Mouse (Mus musculus) right cerebral cortex, adult 2 months (tissue): ENCODE measurements at regions not wholly inside any gene's neighbourhood (a gene's known extent, or its start where the extent isn't known, plus 50 kb on each side); places are given as distances from the start of the nearest gene placed in this dataset.

Source experiments
- DNase-seq, 2 experiments: peaks; one replicate each; pipeline ENCODE4 v3.0.0; 2021 to 2022; ENCODE audit warnings: low spot score in 2 of 2

DNA sequence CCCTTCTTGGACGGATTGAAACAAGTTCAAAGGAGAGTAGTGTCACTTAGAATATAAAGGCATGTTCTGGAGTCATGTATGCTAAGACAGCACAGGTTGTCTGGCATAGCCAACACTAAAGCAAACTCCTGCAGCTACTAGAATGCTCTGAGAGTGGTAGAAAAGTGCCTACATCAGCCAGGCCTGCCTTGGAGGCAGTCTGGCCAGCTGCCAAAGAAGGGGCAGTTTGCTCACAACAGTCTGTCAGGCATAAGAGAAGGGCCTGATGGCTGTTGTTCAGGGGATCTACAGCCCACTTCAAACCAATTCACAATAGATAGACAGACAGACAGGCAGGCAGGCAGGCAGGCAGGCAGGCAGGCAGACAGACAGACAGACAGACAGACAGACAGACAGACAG, 136.5 kb upstream of the Dap start:
- DNase-seq, result no peak

DNA sequence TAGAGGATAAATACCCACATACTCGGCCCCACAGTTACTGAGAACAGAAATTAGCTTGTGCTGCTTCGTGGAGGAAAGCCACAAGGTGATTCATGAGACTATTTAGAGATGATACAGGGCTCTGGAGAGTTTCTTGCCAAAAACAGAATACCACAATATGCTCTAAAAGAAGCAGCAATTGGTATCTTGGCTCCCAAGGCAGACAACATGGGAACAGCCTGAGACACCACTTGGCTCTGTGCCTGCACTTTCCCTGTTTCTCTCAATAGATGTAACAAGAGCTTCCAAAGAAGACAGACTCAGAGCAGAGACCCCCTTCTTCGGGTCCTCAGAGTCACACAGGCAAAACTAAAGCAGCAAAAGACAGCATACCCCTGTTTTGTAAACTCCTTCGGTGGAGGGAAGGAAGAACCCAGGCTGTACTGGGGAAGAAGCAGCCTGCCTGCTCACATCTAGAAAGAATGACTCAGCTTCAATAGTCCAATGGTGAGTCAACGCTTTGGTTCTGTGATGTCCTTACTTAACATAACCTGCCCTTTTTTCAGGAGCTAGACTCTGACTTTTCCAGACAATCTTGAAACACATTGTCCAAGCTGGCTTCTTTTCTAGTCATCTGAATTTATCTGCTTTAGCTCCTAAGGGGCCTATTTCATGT, 132.1 kb upstream of the Dap start:
- DNase-seq, result peak; percentile 80 to 88

DNA sequence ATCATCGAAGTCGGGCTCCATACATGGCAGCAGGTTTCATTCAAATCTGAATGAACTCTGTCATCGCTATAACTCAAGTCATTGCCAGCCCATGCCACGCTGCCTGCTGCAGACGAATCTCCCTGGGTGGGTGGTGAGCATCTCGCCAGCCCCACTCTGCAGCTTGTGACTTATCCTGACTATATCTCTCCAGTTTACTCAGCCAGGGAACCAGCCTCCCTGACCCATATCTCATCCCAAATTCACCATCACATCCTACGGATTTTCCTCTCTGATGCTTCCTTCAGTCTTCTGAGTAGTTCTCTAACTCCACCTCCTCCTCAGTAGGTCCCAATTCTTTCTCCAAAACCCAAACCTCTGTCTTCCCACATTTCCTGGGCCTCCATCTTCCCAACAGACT, 127.9 kb upstream of the Dap start:
- no peak for DNase-seq

DNA sequence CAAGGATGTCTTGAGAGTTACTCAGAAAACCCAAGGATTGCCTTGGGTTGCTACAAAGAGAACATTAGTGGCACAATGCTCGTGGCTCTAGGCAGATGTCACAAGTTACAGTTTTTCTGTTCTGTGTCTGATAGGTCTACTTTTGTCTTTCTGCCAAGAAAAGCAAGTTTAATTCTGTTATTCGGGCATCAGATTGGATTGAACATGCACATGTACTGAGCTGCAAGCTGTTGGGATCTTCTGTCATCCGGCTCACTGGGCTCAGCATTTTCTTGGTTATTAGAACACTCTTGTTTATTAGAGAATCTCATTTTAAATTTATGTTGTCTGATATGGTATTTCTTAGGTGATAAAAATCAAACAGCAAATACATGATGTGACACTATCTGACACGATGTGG, 126.8 kb upstream of the Dap start:
- DNase-seq, result no peak

DNA sequence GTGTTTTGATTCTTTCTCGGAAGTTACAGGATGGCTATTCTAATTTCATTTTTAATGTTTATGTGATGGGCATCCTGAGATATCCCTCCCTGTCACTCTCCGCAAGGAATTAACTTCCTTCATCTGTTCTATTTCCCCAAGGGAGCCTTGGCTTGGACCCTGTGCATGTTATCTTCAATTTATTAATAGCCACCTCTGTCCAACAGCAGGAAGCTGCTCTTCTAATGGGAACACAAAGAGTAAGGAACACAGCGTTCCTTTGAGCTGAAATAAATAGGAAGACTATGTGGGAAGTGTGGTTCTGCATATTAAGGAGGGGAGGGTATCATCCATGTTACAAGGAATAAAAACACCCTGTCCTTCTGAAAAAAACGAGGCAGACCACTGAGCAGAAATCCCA, 119.4 kb upstream of the Dap start:
- DNase-seq, result no peak

DNA sequence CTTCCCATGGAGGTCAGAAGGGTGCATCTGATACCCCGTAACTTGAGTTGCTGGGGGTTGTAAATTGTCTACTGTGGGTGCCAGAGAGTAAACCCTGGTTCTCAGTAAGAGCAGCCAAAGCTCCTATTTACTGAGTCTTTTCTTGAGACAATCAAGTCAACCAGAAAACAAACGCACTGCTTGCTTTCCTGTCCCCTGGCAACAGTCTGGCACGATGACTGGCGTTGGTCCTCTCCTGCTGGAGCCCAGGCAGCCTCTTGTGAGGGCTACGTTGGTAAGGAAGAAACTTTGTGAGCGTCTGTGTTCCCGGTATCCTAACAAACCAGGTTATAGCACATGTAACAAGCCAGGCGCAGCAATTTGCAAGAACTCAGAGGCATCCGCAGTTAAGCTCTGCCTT, 117.2 kb upstream of the Dap start:
- DNase-seq, result no peak

DNA sequence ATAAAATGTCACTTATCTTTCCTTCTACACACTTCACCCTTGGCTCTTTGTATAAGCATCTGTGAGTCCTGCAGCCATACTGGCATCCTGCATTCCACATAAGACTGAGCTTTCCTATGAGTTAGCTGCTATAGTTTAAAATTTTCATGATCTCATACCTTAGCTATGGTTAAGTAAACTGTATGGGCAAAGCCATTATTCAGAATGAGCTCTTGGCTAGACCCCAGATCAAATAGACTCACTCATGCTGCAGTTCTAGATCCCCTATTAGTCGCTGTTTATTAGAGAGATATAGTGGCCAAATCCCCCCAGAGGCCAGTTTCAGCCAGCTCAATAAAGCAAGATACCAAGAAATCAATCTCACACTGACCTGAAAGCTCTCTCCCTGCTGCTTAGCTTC, 110.9 kb upstream of the Dap start:
- no peak for DNase-seq

DNA sequence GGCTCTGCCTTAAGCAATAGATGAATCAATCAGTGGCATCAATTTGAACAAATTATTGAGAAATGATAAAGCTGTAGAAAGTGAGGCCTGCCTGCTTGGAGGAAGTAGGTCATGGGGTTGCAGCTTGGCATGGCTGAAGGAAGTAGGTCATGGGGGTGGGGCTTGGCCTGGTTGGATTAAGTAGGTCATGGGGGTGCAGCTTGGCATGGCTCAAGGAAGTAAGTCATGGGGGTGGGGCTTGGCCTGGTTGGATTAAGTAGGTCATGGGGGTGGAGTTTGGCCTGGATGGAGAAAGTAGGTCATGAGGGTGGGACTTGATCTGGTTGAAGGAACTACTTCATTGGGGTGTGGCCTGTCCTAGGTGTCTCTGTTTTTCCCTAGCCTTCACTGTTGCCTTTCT, 106.8 kb upstream of the Dap start:
- DNase-seq, result no peak

DNA sequence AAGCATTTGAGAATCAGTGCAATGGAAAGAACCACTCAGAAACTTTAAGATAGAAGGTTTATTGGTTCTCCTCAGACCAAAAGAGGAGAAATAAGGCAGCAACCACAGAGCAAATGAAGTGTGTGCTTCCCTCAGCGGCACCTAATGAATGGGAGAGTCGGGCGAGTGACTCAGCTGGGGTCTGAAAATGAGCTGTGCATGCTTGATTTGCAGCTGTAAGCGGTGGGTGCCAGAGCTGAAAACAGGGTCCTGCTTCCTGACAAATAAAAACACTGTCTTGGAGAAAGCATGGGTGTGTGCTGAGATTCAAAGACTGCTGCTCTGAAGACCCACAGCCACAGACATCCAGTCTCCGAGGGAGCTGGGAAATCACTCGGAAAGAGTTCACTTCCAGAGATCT, 104.0 kb upstream of the Dap start:
- no peak for DNase-seq

DNA sequence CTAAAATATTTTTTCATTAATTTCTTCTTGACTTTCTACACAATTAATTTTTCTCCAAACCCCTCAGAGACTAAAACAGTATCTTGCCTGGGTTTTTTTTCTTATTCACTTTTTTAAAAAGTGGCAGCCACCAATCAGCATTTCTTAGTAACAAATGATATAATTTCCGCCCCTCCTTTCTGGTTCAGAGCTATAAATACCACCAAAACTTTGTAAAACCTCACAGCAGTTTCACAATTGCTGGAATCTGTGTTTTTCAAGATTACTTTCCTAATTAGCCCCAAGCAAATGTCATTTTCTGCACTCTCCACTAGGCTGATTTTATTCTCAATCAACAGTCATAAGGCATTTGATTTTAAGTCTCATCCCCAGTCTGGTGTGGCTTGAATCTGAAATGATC, 98.3 kb upstream of the Dap start:
- no peak for DNase-seq

DNA sequence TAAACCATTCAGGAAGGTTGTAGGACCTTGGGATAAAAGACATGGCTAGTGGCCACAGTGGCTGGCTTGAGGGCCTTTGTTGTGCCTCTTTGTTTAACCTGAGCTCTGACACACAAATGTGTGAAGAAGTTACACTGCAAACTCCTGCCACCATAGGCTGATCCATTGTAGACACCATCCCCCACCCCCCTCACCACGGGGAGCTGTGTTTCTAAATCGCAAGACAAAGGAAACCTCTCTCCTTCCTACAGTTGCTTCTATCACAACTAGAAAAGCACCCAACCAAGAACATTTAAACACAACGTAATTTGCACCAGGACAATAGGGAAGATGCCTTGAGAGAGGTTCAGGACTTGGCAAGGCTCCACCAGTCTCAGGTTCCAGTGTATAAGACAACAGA, 97.1 kb upstream of the Dap start:
- DNase-seq, result no peak

DNA sequence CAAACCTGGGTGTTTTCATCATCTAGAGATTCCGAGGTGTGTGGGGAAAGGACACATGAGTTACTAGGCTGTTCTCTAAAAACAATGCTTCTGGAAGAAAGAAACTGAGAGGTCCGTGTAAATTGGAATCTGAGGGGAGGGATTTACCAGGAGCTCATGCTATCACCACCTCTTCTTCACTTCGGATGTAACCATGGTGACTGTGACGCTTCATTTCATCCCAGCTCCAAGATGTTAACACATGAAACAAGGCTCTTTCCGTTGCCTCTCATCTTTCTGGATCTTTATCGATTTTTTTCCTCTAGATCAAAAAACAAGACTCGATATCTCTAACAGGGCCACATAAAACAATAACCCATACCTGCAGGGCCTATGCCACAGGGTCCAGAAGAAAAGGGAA, 89.2 kb upstream of the Dap start:
- peak; percentile 22 to 23 for DNase-seq

DNA sequence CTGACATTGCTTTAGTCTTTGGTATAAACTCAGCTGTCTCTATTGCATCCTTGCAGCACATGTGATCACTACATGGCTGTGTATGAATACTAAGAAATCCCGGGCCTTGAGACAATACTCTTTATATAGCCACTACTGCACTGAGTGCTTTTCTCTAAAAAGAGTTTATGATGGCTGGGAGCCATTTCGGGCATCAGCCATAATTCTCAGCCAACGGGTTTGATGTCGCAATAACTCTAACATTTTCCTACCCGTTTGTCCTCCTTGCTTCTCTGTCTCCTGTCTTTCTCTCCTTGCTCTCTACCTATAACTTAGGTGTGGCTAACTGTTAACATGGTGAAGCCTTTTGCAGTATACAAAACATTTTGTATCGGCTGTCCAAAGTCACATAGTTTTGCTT, 85.5 kb upstream of the Dap start:
- no peak for DNase-seq

DNA sequence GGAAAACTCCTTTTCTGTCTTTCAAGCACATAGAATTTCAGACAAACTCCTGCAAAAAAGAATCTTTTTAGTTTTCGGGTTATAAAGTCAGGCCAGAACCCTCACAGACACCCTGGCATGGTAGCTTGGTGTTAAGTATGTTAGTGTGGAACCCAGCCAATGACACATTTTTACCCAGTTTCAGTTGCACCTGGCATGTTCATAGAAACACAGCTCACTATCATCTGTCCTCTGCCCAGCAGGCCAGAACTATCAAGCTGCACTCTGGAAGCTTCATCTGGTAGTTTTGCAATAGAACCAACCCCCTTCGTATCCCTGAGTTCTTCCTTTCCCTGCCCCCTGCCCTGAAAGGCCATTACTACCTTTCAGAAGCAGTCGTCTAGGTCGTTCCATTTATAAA, 82.4 kb upstream of the Dap start:
- no peak for DNase-seq

DNA sequence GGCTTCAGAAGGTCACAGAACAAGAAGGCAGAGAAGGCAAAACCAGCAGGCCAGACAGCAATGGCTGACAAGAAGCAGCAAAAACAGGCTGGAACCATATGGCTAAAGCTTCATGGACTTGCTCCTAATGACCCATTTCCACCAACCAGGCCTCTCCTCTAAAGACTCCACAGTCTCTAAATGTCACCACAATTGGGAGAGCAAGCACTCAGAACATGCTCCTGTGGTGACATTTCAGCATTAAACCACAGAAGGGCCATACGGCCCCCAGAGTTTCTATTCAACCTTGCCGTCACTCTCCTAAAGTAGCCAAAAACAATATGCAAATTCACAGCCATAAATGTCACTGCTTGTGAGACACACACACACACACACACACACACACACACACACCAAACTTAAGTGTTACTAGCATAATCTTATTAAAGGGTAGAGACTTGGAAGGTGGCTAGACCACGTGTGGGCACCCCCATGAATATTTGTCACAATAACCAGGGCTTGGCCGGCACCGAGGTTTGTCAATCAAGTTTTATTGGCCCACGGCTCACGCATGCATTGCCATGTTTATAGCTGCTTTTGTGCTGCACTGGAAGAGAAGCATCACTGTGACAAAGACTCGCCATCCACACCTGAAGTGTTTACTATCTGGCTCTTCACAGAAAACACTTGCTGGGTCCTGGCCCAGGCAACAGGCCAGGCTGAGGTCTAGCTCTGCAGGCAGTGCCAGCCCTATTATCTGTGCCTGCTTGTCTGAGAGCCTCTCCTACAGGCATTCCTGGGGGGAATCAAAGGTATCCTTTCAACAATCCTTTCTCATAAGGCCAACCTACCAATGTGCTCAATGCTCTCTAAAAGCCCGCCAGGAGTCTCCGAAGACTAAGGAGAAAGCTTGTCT, 75.6 kb upstream of the Dap start:
- no peak for DNase-seq

DNA sequence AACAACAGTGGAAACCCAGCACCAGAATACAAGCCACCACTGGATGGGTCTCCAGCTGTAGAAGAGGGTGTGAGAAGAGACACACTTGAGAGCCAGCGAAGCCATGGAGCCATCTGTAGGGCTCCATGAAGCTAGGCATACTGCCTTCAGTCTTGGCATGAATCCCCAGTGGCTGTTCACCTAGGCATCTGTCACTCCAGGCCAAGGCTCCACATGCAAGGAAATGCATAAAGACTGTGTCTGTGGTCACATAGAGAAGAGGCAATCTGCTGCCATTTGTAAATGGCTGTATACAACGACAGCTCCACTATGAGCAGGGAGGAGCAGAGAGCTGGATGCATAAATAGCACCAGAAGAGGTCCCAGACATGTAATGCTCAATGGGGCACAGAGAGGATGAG, 74.3 kb upstream of the Dap start:
- no peak for DNase-seq

DNA sequence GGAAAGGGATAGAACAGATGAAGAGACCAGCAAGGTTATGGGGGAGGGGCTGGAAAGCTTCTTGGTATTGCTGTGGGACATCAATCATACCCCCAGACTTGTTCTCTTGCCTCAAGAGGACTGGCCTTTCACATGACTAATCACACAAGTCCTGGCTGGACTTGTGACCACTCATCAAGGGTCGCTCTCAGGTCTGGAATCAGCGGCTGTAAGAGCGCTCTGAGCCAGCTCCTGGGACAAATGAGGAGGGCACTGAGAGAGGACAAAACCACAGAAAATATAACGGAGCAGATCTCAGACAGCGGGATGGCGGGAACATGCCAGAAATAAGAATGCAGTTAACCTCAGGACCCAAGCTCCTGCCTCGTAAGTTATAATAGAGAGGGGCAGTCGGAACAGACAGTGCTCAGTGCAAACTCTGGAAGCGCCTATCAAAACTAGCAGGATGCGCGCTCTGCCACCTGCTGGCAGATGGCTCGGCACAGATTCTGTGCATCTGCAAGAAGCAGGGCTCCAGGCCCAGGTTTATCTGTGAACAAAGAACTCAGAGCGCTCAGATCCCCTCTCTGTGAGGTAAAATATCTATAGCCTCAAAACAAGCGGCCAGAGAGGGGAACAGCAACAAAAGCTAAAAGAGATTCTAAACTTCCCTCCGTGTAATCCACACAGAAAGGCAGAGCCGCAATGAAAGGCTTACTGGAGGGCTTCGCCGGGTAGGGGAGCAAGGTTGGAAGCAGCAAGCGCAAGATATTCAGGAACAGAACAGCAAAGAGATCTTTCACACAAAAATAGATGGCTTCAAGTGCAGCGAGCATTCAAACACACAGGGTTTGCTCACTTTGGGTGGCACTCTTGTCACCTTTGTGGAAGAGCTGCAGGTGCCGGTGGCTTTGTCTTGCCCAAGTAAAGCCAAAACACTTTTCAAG, 73.3 kb upstream of the Dap start:
- DNase-seq, result peak; percentile 80 to 88

DNA sequence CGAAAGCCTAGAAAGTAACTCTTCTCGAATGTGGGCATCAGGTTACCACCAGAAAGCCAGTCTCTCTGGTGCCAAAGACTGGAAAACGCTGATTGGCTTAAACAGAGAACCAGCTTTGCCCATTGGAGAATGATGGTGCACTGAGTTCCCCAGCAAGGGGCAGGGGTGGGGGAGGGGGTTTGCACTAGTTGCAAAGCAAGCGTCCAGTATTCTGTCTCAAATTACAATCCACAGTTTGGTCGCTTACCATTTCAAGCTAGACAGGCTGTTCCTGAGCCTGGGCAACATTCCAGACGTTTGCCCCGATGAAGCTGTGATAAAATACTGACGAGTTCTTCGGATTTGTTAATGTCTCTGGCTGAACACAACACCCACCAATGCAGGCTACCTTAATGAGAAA, 69.0 kb upstream of the Dap start:
- DNase-seq, result no peak

DNA sequence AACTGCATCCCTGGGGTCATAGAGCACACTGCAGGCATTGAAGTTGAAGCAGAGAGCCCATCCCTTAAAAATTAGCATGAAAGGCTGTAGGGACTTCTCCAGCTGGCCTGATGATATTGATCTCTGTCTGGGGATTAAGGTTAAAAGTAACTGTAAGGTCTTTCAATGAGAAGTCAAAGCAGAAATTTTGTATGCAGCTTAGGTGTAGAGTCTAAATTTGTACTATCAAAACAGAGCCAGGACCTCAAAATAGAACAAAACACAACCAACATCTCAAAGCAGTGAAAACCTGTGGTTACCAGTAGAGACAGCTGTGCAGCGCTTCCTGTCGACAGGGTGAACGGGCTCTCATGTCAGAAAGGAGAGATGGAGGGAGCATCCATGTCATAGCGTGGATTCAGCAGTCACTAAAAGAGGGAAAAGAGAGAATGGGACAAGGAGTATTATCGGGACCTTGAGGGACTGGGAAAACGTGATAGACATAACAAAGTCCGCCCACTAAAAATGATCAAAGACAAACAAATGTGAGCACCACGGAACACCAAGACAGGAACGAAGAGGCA, 57.5 kb upstream of the Dap start:
- DNase-seq, result no peak

DNA sequence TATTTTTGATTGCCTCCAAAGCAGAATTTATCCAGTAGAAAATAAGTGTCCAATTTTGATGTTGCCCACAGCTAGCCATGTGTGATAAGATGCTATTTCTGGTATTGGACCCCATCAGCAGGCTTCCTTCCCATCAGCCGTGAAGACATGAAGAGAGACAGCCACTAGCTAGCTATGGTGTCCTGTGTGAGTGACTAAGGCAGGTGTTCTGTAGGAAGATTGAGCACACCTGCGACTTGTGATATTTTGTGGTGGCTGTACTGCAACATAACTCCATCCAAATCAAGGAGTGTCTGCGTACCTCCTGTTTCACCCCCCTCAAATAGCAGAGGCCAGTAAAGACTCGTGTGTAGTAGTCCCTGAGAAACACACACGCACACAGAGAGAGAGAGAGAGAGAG, 56.6 kb upstream of the Dap start:
- DNase-seq, result no peak

DNA sequence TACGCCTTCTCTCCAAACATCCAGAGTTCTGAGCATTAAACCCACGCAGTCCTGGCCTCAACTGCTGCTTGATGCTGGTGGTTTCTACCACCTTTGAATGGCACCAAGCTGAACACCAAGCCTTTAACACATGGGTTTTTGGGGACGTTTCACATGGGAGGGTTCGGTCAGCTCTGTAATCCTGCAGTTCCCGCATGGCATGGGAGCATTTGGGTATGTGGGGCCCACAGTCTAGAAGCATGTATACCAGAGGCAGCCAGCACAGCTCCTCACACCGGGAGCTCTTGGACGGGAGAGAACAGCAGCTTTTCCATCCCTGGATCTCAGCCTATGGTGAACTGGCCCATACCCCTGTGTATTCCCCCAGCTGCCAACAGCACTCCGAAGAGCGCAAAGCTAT, 55.9 kb upstream of the Dap start:
- DNase-seq, result no peak
